Mouse (Mus musculus): Measurements from ENCODE around the gene Olfr459.

Gene Olfr459

DNA sequence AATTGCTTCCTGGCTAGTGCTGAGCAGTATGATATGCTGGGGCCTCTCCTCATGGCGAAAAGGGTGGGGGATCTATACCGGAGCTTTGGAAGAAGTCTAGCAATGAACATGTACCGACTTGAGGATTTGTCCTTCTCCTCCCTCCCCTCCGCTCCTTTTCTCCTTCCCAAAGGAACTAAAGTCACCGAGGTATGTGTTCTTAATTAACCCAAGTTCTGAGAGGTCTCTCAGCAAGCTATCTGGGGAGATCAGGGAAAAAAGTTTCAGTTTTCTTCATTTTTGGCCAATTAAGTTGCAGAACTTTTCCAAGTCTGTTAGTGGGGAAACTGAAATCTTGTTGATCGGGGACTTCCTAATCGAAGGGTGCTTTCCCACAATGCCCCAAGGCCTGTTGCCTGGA, at the start of gene Olfr459:
Gene Olfr459, minus strand, starts transcription at position 101 of the 400 bp plus-strand sequence.
- no peak for DNase-seq (ENCODE audit: extremely low read depth, low read depth)

GRCm38 (mm10) chr6:41824086-41824485, 49.1 kb upstream of the Olfr459 start:
- DNase-seq (ENCODE audit: extremely low read depth, low read depth), result no peak

DNA sequence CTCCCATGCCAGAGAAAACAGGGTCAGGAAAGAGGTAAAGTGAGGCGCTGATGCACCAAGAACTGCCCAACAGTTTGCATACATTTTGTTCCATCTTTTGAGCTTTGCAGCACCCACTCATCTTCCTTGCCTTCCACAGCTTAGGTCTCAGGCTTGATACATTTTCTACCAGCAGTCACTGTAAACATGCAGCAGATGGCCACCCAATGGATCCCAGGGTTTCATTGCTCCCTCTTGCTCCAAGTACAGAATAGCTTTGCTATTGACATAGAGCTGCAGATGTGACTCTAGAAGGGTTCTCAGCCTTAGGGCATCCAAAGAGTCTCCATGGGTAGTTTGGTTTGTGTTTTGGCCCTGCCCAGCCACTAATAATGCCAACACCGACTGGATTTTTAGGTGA, 11.7 kb upstream of the Olfr459 start:
- DNase-seq (ENCODE audit: extremely low read depth, low read depth), result no peak

DNA sequence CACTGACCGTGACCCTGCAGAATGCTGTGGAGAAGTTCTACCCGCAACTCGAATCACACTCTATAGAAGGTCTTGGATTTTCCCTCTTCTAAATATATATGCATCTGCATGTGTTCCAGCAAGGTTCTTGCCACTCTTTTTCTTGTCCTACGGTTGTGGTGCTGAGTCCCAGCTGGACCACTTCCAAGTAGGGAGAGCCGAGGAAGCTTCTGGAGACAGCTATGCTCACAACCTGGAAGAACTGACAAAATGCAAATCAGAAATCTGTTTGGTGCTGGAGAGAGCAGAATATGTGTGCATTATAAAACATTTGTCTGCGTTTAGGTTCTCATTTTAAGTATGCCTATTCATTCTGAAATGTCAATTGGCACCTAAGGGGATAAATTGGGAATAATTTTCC, 744 bp upstream of the Olfr459 start:
- no peak for DNase-seq (ENCODE audit: extremely low read depth, low read depth)

DNA sequence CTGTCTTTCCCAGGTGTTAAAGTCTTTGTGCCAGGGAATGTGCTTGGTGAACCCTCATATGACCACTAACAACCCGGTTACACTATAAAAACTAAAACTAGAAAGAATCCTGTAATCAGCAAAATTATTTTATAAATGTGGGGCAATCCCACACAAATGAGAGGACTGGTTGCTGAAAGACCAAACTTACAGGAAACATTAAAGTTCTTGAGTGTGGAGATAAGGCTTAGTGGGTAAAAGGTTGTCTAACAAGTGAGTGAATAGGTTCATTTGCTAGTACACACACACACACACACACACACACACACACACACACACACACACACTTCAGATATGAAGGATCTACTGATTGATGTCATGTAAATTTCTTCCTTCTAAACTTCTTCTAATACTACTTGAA, 5.1 kb downstream of the Olfr459 start:
- no peak for DNase-seq (ENCODE audit: extremely low read depth, low read depth)

GRCm38 (mm10) chr6:41764306-41764705, 10.7 kb downstream of the Olfr459 start:
- no peak for DNase-seq (ENCODE audit: extremely low read depth, low read depth)

- no peak for DNase-seq (ENCODE audit: extremely low read depth, low read depth)
Measured at GRCm38 (mm10) chr6:41762370-41762757, 12.6 kb downstream of the Olfr459 start.

DNA sequence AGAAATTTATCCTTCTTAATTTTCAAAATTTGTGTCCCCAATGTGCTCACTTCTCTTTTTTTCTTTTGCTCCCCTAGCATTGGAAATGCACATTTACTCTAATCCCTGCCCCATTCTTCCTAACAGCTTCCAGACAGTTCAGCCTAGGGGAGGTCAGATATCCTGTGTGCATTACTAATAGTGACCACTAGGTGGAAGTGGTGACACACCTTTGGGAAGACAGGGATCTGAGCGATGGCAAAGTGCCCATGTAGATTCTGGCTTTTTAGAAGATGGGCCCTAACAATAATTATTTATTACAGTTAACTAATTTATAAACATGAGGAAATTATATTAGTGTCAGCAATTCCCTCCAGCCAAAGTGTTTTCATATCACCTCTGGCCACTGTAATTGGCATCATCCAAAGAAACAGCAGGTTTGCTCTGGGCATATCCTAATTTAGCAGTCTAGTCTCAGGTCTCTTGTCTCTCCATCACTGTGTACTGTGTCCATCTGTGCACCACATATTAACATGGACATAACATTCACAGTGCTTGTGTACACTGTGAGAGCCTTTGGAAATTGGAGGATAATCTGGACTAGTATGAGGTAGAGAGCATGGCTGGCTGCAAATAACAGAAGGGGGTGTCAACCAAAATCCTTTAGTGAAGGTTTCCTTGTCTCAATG, 13.1 kb downstream of the Olfr459 start:
- peak; percentile 15 for DNase-seq (ENCODE audit: extremely low read depth, low read depth)

DNA sequence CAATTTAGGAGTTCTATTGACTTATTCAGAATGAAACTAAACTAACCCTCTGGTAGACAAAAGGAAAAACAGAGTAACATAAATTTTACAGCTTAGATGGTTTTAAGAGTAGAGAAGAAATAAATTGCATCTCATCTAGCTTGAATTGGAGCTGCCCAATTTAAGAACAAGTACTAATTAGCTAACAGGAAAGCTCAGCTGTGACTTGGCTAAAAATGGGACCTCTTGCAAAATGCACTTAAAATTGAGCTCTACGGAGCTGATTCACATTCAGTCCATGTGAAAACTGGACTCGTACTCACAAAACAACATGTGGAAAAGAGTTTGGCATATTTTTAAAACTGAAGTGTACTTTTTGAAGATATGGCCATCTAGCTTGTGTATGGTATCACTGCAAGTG, 15.4 kb downstream of the Olfr459 start:
- no peak for DNase-seq (ENCODE audit: extremely low read depth, low read depth)

DNA sequence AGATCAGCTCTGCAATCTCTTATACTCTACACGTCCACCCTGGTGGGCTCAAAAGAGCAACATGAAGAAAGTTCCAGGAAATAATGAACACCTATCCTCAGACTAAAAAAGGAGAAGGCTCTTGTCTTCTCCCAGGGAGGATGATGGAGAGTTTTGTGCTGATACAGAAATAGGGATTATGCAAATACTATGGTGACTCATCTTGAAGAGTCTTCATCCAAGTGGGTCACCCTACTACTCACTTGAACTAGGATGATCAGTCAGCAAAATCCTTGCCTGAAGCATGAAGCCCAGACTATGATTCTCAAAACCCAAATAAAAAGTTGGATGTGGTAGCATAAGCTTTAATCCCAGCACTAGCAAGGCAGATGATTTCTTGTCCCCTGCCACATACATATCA, 16.6 kb downstream of the Olfr459 start:
- DNase-seq (ENCODE audit: extremely low read depth, low read depth), result no peak

DNA sequence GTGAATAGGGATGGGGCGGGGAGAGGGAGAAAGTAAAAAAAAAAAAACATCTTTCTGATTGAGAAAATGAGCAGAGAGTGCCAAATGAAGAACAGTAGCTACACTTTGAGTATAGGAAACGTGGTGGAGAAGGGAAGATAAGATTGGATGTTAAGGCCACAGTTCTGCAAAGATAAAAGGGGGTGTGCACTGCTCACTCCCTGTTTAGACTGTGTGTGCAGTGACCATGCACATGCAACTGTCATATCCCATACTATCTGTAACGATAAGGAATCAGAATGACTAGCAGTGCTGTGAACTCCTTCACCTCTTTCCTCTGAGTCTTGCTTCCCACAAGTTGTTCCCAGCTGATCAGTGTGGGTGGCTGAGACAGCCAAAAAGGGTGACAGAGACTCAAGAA, 17.8 kb downstream of the Olfr459 start:
- no peak for DNase-seq (ENCODE audit: extremely low read depth, low read depth)

GRCm38 (mm10) chr6:41754626-41755025, 20.4 kb downstream of the Olfr459 start:
- DNase-seq (ENCODE audit: extremely low read depth, low read depth), result no peak

GRCm38 (mm10) chr6:41744664-41745392, 30.1 kb downstream of the Olfr459 start:
- no peak for DNase-seq (ENCODE audit: extremely low read depth, low read depth)

DNA sequence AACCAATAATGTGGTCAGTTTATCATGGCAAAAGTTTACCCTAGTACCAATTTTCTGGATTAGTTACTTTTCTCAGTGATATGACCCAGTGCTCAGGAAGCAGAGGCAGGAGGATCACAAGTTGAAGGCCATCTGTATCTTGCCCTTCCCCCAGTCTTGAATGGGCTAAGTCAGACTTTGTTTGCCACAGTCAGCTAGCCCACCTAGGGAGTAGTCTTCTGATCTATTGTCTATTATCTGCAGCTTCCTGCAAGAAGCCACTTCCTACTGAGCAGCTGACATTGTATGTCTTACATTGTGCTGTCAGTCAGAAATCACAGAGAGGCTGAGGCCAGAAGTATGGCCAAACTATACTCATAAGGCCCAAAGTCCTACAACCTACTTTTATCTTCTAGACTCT, 33.9 kb downstream of the Olfr459 start:
- no peak for DNase-seq (ENCODE audit: extremely low read depth, low read depth)

DNA sequence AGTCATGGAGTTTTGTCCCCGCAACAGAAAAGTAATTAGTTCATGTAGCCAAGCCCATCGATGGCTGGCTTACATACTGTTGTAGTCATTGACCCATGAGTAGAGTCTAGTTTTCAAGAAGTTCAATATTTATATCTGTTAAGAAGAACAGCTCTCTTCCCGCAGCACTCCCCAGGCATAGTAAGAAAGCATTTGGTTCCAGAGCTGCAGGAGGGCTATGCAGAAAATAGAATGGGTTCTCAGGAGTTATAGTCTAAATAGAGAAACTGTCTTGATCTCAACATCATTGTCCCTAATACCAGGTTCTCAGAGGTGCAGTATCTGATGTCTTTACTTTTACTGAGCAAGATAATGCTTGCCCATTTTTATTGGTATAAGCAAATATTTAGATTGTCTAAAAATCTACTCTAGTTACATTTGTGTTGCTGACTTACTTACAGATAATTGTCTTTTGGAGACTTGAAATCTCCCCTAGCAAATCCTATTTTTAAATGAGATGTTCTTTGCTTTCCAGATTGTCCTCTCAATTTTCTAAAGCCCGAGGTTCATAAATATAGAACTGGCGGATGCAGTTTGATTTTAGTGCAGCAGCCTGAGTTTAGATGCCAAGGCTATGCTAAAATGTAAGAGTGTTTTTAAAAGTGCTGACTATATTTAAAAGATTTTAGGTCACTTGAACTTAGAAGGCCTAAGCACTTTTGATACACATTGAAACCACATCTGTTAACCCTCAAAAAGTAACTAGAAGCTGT, 40.1 kb downstream of the Olfr459 start:
- no peak for DNase-seq (ENCODE audit: extremely low read depth, low read depth)

DNA sequence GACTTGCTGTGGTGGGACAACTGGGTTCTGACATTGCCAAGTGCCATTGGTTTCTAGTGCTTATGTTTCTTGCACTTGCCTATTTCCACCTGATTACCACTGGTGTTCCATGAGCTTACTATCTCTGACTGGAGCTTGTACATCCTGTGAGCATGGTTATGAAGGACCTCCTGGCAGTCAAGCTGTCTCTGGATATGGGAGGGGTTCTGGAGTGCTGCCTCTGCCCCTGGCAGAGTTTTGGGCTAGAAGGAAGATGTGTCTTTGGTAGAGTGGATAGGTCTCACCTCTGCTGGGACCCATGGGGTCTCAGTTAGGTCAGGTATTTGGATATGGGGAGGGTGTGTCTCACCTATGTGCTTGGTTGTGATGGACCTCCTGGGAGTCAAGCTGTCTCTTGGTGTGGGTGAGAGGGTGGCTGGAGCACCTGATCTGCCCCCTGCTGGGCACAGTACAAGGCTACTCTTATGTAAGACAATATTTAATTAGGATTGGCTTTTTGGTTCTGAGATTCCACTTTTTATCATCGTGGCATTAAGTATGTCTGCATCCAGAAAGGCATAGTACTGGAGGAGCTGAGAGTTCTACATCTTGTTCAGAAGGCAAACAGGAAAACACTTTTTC, 46.9 kb downstream of the Olfr459 start:
- no peak for DNase-seq (ENCODE audit: extremely low read depth, low read depth)

DNA sequence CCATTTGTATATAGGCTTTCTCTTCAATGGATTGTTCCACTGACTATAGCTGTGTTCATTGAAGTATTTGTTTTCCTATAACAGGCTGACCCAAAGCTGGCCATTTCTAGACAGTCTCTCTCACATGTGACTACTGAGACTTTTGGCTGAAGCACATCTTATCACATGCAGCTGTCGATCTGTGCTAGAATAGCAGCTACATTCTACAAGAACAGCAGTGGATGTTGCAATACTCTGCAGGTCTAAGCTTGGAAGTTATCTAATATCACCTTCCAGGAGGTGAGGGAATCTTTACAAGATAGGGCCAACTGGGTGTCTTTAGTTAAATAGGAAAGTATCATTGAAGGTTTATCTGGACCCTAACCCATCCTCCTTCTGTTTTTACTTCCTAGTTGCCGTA, 53.5 kb downstream of the Olfr459 start:
- no peak for DNase-seq (ENCODE audit: extremely low read depth, low read depth)

All from MEL-GATA-1-ER (cell line).